ENCODE assay signal across 8 mouse cellular contexts in genomic region chr2:166711681-166712132, GRCm38 (mm10). TPM values are rescaled to one million over a fixed set of nuclear protein-coding genes. Genes with fewer than 3 reads are reported as not detected.
DNase-seq lines count a peak whose midpoint lies in the region; ATAC-seq and TF ChIP-seq lines count a peak whose summit lies in the region.

No protein-coding gene starts in this region.

- 19% methylated on average over 7 of the region's 7 CpGs for WGBS in kidney, postnatal 0 days
- 10% methylated on average over 7 of the region's 7 CpGs for WGBS in embryonic facial prominence, embryonic 11.5 days
- WGBS in hindbrain, postnatal 0 days: 18% methylated on average over 7 of the region's 7 CpGs
- 23% methylated on average over 7 of the region's 7 CpGs for WGBS in midbrain, postnatal 0 days

- TF ChIP-seq CTCF in kidney, postnatal 0 days (IDR thresholded peaks at IDR 0.05; ENCODE audit: low read depth): no peak
- TF ChIP-seq CTCF in hindbrain, postnatal 0 days (IDR thresholded peaks at IDR 0.05; ENCODE audit: low read depth): peak; percentile 20; the same call in 1 of the 2 replicates
- no peak; the same call in 1 of the 2 replicates for TF ChIP-seq CTCF in midbrain, postnatal 0 days (IDR thresholded peaks at IDR 0.05)

- DNase-seq in kidney, postnatal 0 days (ENCODE audit: low spot score): no peak
- no peak for DNase-seq in kidney, adult 8-10 months
- no peak for DNase-seq in embryonic facial prominence, embryonic 11.5 days (ENCODE audit: low spot score)
- peak; percentile 50 for DNase-seq in hindbrain, postnatal 0 days (ENCODE audit: low spot score)
- peak; percentile 47 for DNase-seq in midbrain, postnatal 0 days (ENCODE audit: low spot score)
- DNase-seq in thymus, postnatal 36 days: no peak
- no peak for DNase-seq in layer of hippocampus, adult 11-12 months (ENCODE audit: low spot score)
- no peak for DNase-seq in left cerebral cortex, postnatal 10 days (ENCODE audit: extremely low spot score in 1 of 2, low spot score in 2 of 2)

- ATAC-seq in kidney, postnatal 0 days (replicated peaks; ENCODE audit: low FRiP score, low read depth): no peak
- ATAC-seq in embryonic facial prominence, embryonic 11.5 days (replicated peaks; ENCODE audit: insufficient number of reproducible peaks, low FRiP score, low TSS enrichment, low read depth): no peak
- ATAC-seq in hindbrain, postnatal 0 days: no peak
- no peak for ATAC-seq in midbrain, postnatal 0 days (ENCODE audit: low FRiP score)

- no peaks in the 10 kb centered on the region for H3K9me3 ChIP-seq in kidney, postnatal 0 days (replicated peaks; ENCODE audit: low read length)
- H3K9me3 ChIP-seq in embryonic facial prominence, embryonic 11.5 days (replicated peaks; ENCODE audit: control insufficient read depth, low read length): no peaks in the 10 kb centered on the region
- no peaks in the 10 kb centered on the region for H3K9me3 ChIP-seq in hindbrain, postnatal 0 days (ENCODE audit: low read length)
- no peaks in the 10 kb centered on the region for H3K9me3 ChIP-seq in midbrain, postnatal 0 days (ENCODE audit: low read length)

- H3K27ac ChIP-seq in kidney, postnatal 0 days: no peak overlapping the region
- H3K27ac ChIP-seq in embryonic facial prominence, embryonic 11.5 days (replicated peaks; ENCODE audit: low read depth, low read length): no peak overlapping the region
- H3K27ac ChIP-seq in hindbrain, postnatal 0 days: peak overlapping the region; percentile 77; the same call in 1 of the 2 replicates
- H3K27ac ChIP-seq in midbrain, postnatal 0 days (ENCODE audit: low read depth, low read length): no peak overlapping the region

- H3K4me1 ChIP-seq in kidney, postnatal 0 days (replicated peaks; ENCODE audit: insufficient read depth, low read length): 0 out of 2 replicates have a peak, but pooled peaks cover 9% of the 10 kb centered on the region
- peaks cover 4% of the 10 kb centered on the region for H3K4me1 ChIP-seq in embryonic facial prominence, embryonic 11.5 days (ENCODE audit: control insufficient read depth, insufficient read depth, low read length)
- H3K4me1 ChIP-seq in hindbrain, postnatal 0 days (ENCODE audit: insufficient read depth, low read length): peaks cover 5% of the 10 kb centered on the region; the same call in 1 of the 2 replicates
- 0 out of 2 replicates have a peak, but pooled peaks cover 3% of the 10 kb centered on the region for H3K4me1 ChIP-seq in midbrain, postnatal 0 days (ENCODE audit: insufficient read depth, low read length)

- peak overlapping the region; percentile 18; the same call in 1 of the 2 replicates for H3K4me3 ChIP-seq in kidney, postnatal 0 days (replicated peaks; ENCODE audit: low read depth, low read length)
- peak overlapping the region; percentile 73 for H3K4me3 ChIP-seq in embryonic facial prominence, embryonic 11.5 days (ENCODE audit: low read depth, low read length)
- H3K4me3 ChIP-seq in hindbrain, postnatal 0 days (ENCODE audit: low read length): peak overlapping the region; percentile 83
- peak overlapping the region; percentile 69 for H3K4me3 ChIP-seq in midbrain, postnatal 0 days (ENCODE audit: low read depth, low read length)

- H3K36me3 ChIP-seq in kidney, postnatal 0 days (ENCODE audit: insufficient read depth, low read length): no peaks in the 10 kb centered on the region
- no peaks in the 10 kb centered on the region for H3K36me3 ChIP-seq in embryonic facial prominence, embryonic 11.5 days (replicated peaks; ENCODE audit: control insufficient read depth, insufficient read depth, low read depth, low read length)
- no peaks in the 10 kb centered on the region for H3K36me3 ChIP-seq in hindbrain, postnatal 0 days (ENCODE audit: insufficient read depth, low read length)
- no peaks in the 10 kb centered on the region for H3K36me3 ChIP-seq in midbrain, postnatal 0 days (ENCODE audit: insufficient read depth, low read length)

- intact Hi-C loops in left cerebral cortex, postnatal 10 days (cut with DNase I): loop anchor here (5.0 kb wide), 2 partner anchors 61 to 119 kb away; no protein-coding TSS in a partner anchor

- peak overlapping the region; percentile 18; the same call in 1 of the 2 replicates for H3K9ac ChIP-seq in kidney, postnatal 0 days (ENCODE audit: low read depth, low read length)
- H3K9ac ChIP-seq in embryonic facial prominence, embryonic 11.5 days (replicated peaks; ENCODE audit: low read length): peak overlapping the region; percentile 29
- no peak overlapping the region for H3K9ac ChIP-seq in hindbrain, postnatal 0 days (replicated peaks; ENCODE audit: low read length)
- no peak overlapping the region for H3K9ac ChIP-seq in midbrain, postnatal 0 days (replicated peaks; ENCODE audit: low read length, poor library complexity, severe bottlenecking)

- H3K4me2 ChIP-seq in kidney, postnatal 0 days (ENCODE audit: low read length): peak overlapping the region; percentile 97
- H3K4me2 ChIP-seq in embryonic facial prominence, embryonic 11.5 days (ENCODE audit: low read depth, low read length): peak overlapping the region; percentile 70
- peak overlapping the region; percentile 63 for H3K4me2 ChIP-seq in hindbrain, postnatal 0 days (ENCODE audit: low read depth, low read length)
- peak overlapping the region; percentile 70 for H3K4me2 ChIP-seq in midbrain, postnatal 0 days (ENCODE audit: low read depth, low read length, poor library complexity, severe bottlenecking)

- no peaks in the 10 kb centered on the region for H3K27me3 ChIP-seq in kidney, postnatal 0 days (ENCODE audit: insufficient read depth, low read length)
- no peaks in the 10 kb centered on the region for H3K27me3 ChIP-seq in embryonic facial prominence, embryonic 11.5 days (ENCODE audit: control insufficient read depth, insufficient read depth, low read length)
- no peaks in the 10 kb centered on the region for H3K27me3 ChIP-seq in hindbrain, postnatal 0 days (ENCODE audit: insufficient read depth, low read length)
- no peaks in the 10 kb centered on the region for H3K27me3 ChIP-seq in midbrain, postnatal 0 days (ENCODE audit: insufficient read depth, low read length)

RNA-seq across cellular contexts. Expression of gene Prex1, which starts 1.9 kb away (rescaled TPM):
- polyA plus RNA-seq in kidney, postnatal 0 days (2015; fragmentation: Nextera tagmentation; extraction: Ambion mirVana): 9.6 and 9.8 TPM in 2 replicates
- 15.5 and 21.7 TPM in 2 replicates for polyA plus RNA-seq in embryonic facial prominence, embryonic 11.5 days (2014; fragmentation: Nextera tagmentation; extraction: Ambion mirVana)
- 63.2 and 66.8 TPM in 2 replicates for total RNA-seq in hindbrain, postnatal 0 days (2014; rRNA removed)
- 24.1 and 24.2 TPM in 2 replicates for polyA plus RNA-seq in hindbrain, postnatal 0 days (2015; fragmentation: Nextera tagmentation; extraction: Ambion mirVana)
- total RNA-seq in midbrain, postnatal 0 days (2014; rRNA removed): 37.1 and 53.8 TPM in 2 replicates
- polyA plus RNA-seq in midbrain, postnatal 0 days (2015; fragmentation: Nextera tagmentation; extraction: Ambion mirVana): 17.4 and 18.0 TPM in 2 replicates
- 100 to 1,000 TPM in 1 of 2 experiments, 10 to 100 TPM in 1; 90.8 to 102 TPM for total RNA-seq in left cerebral cortex, postnatal 10 days (2021)

Comparison
In these comparisons a context has a peak if more than half of its experiments do, and no peak if none do; other contexts are left out.
1. DNase-seq: peak in hindbrain, postnatal 0 days (single experiment) and midbrain, postnatal 0 days (single experiment); none in kidney, postnatal 0 days (single experiment), kidney, adult 8-10 months (0 of 2), embryonic facial prominence, embryonic 11.5 days (single experiment), thymus, postnatal 36 days (0 of 2), layer of hippocampus, adult 11-12 months (single experiment) and left cerebral cortex, postnatal 10 days (0 of 2).
2. H3K4me3 ChIP-seq: peak in every context shown above with its lines; median percentile 83 in hindbrain, postnatal 0 days; 73 in embryonic facial prominence, embryonic 11.5 days; 69 in midbrain, postnatal 0 days; 18 in kidney, postnatal 0 days.
3. H3K9ac ChIP-seq: peak in kidney, postnatal 0 days (single experiment) and embryonic facial prominence, embryonic 11.5 days (single experiment); none in hindbrain, postnatal 0 days (single experiment) and midbrain, postnatal 0 days (single experiment).
4. Peak in every context shown above with its lines, with median percentiles within 50 percentile points of each other: H3K4me2 ChIP-seq.